Mouse (Mus musculus) embryonic facial prominence, embryonic 15.5 days (tissue): ENCODE data around the gene Cideb. TPM values are rescaled to one million over a fixed set of nuclear protein-coding genes. Genes with fewer than 3 reads are reported as not detected.

Experiments used
- ATAC-seq: fragments of 200-750 bp; cut with Nextera tagmentation; 2 replicates; pipeline ENCODE4 v1.8.0; 2017; ENCODE audit warnings: low read depth, moderate TSS enrichment; ENCODE audit not compliant: insufficient number of reproducible peaks, low FRiP score, low TSS enrichment
- H3K27ac ChIP-seq: fragments of 300-500 bp; sonication (generic); replicated peaks from 2 replicates; pipeline ENCODE4 v1.5.1; 2015; ENCODE audit warnings: mild to moderate bottlenecking, inconsistent platforms
- H3K27me3 ChIP-seq: fragments of 300-500 bp; sonication (generic); 2 replicates; pipeline ENCODE4 v1.6.1; 2015; ENCODE audit warnings: inconsistent platforms
- H3K36me3 ChIP-seq: fragments of 300-500 bp; sonication (generic); 2 replicates; pipeline ENCODE4 v1.6.1; 2015; ENCODE audit warnings: mild to moderate bottlenecking, inconsistent platforms
- H3K4me1 ChIP-seq: fragments of 300-500 bp; sonication (generic); 2 replicates; pipeline ENCODE4 v1.6.1; 2015; ENCODE audit warnings: inconsistent platforms
- H3K4me2 ChIP-seq: fragments of 300-500 bp; sonication (generic); replicated peaks from 2 replicates; pipeline ENCODE4 v1.6.1; 2015; ENCODE audit warnings: mild to moderate bottlenecking, inconsistent platforms
- H3K4me3 ChIP-seq: fragments of 300-500 bp; sonication (generic); replicated peaks from 2 replicates; pipeline ENCODE4 v1.5.1; 2015; ENCODE audit warnings: mild to moderate bottlenecking, inconsistent platforms
- H3K9ac ChIP-seq: fragments of 300-500 bp; sonication (generic); 2 replicates; pipeline ENCODE4 v1.6.1; 2015; ENCODE audit warnings: inconsistent platforms
- H3K9me3 ChIP-seq: fragments of 300-500 bp; sonication (generic); replicated peaks from 2 replicates; pipeline ENCODE4 v1.6.1; 2016; ENCODE audit warnings: inconsistent platforms
- WGBS: fragments of 180-500 bp; shearing (Covaris S2); methylation state at CpG from one replicate; pipeline ENCODE4 v1.1.7; 2015; 5-methylcytosine and 5-hydroxymethylcytosine counted together
- polyA plus RNA-seq: library from polyadenylated mRNA; unstranded; fragments of >200 nt; fragmentation: Nextera tagmentation; extraction: Ambion mirVana; gene quantifications from 2 replicates; pipeline ENCODE4 v1.2.1, GENCODE M21; 2015

Cideb gene
- polyA plus RNA-seq, 1 experiment from 2014 or later, result 0.60 TPM

GRCm38 (mm10) chr14:55735758-55736157 lies 22.5 kb downstream of the Cideb start:
- Histone ChIP-seq H3K9ac (no peak overlapping the region), H3K4me3 (no peak overlapping the region), H3K9me3 (no peaks in the 10 kb centered on the region), H3K27me3 (no peaks in the 10 kb centered on the region; the same call in 1 of the 2 replicates), H3K4me2 (no peak overlapping the region), H3K4me1 (no peaks in the 10 kb centered on the region), H3K36me3 (peaks cover 28% of the 10 kb centered on the region), H3K27ac (no peak overlapping the region)
- no peak for ATAC-seq
- 83% methylated on average over 4 of the region's 4 CpGs for WGBS

DNA sequence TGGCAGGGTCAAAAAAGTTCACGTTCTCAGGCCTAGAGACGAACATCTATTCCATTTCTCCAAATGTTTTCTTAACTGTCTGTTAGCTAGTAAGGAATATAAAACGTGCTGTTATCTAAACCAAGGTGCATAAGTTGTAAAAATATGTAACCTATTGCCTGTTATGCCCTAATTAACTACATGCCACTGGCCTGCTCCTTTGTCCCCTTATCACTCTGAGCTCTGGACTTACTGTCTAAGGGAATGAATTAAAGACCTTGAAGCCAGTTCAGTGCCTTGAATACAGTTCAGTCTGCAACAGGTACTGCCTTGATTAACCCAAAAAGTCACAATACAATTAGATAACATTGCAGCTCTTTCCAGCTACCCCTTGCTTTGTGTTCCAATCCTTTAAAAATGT lies 22.9 kb downstream of the Cideb start:
- H3K27me3 ChIP-seq, result no peaks in the 10 kb centered on the region; the same call in 1 of the 2 replicates
- ATAC-seq, result no peak

DNA sequence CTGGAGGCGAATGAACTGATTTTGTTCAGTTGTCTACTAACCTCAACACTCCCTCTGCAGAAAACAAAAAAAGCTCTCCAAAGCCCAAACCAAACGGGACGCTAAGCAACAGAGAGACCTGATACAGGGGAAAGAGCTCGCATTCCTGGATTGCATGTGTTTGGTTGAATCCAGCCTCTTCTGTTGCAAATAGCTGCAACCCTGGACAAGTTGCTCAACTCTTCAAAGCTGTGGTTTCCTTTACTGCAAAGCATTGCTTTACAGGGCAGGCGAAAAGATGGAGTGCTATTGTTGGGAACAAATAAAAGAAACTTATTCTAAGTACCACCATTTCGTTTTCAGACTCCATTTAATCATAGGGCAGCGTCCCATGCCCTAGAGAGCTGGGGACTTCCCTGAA lies 23.4 kb downstream of the Cideb start:
- Histone ChIP-seq H3K9me3 (no peaks in the 10 kb centered on the region), H3K36me3 (peaks cover 21% of the 10 kb centered on the region), H3K9ac (no peak overlapping the region), H3K27me3 (no peaks in the 10 kb centered on the region; the same call in 1 of the 2 replicates), H3K4me3 (no peak overlapping the region), H3K4me1 (no peaks in the 10 kb centered on the region), H3K4me2 (no peak overlapping the region), H3K27ac (no peak overlapping the region)
- ATAC-seq, result no peak
- WGBS, result 68% methylated on average over 7 of the region's 7 CpGs

More for the DNA sequence above, 22.9 kb downstream of the Cideb start:
- Histone ChIP-seq H3K4me1 (no peaks in the 10 kb centered on the region), H3K9me3 (no peaks in the 10 kb centered on the region), H3K9ac (no peak overlapping the region), H3K36me3 (peaks cover 24% of the 10 kb centered on the region), H3K4me2 (no peak overlapping the region), H3K27ac (no peak overlapping the region), H3K4me3 (no peak overlapping the region)
- WGBS, result 61% methylated on average over 3 of the region's 3 CpGs

GRCm38 (mm10) chr14:55733889-55734288 lies 24.4 kb downstream of the Cideb start:
- WGBS, result 68% methylated on average over 10 of the region's 10 CpGs
- Histone ChIP-seq H3K27ac (no peak overlapping the region), H3K27me3 (no peaks in the 10 kb centered on the region; the same call in 1 of the 2 replicates), H3K4me1 (no peaks in the 10 kb centered on the region), H3K4me2 (no peak overlapping the region), H3K9me3 (no peaks in the 10 kb centered on the region), H3K36me3 (peaks cover 11% of the 10 kb centered on the region), H3K4me3 (no peak overlapping the region), H3K9ac (no peak overlapping the region)
- no peak for ATAC-seq

GRCm38 (mm10) chr14:55730531-55731032 lies 27.7 kb downstream of the Cideb start:
- WGBS, result 75% methylated on average over 7 of the region's 7 CpGs
- Histone ChIP-seq H3K27me3 (no peaks in the 10 kb centered on the region; the same call in 1 of the 2 replicates), H3K9me3 (no peaks in the 10 kb centered on the region), H3K9ac (no peak overlapping the region), H3K27ac (no peak overlapping the region), H3K4me2 (no peak overlapping the region), H3K4me1 (no peaks in the 10 kb centered on the region), H3K36me3 (no peaks in the 10 kb centered on the region), H3K4me3 (no peak overlapping the region)
- no peak for ATAC-seq

DNA sequence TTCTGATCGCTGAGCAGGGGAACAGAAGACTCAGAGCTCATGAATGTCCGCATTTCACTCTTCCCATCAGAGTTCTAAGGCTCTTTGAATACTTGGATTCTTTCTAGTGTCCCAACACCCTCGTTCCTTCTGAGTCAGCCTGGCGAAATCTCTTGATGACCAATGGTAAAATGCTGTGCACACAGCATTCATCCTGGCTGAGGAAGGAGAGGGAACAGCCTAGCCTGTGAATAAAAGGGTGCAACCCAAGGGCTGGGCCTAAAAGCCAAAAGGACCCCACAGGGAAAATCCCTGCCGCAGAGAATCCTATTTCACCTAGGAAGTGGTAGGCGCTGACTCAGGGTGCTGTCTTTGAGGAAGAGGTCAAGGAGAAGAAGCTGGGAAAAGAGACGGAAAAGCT lies 28.1 kb downstream of the Cideb start:
- ATAC-seq, result no peak
- Histone ChIP-seq H3K9ac (no peak overlapping the region), H3K4me1 (no peaks in the 10 kb centered on the region)

GRCm38 (mm10) chr14:55727889-55728685 lies 30.2 kb downstream of the Cideb start:
- WGBS, result 67% methylated on average over 8 of the region's 8 CpGs
- no peak overlapping the region for H3K27ac ChIP-seq

More for the DNA sequence above, 28.1 kb downstream of the Cideb start:
- Histone ChIP-seq H3K36me3 (no peaks in the 10 kb centered on the region), H3K27ac (no peak overlapping the region), H3K4me3 (no peak overlapping the region), H3K27me3 (no peaks in the 10 kb centered on the region; the same call in 1 of the 2 replicates), H3K4me2 (no peak overlapping the region), H3K9me3 (no peaks in the 10 kb centered on the region)
- WGBS, result 76% methylated on average over 7 of the region's 7 CpGs

GRCm38 (mm10) chr14:55726261-55726660 lies 32.0 kb downstream of the Cideb start:
- no peaks in the 10 kb centered on the region for H3K36me3 ChIP-seq
- no peak overlapping the region for H3K4me2 ChIP-seq
- no peak overlapping the region for H3K4me3 ChIP-seq
- no peaks in the 10 kb centered on the region for H3K9me3 ChIP-seq
- peaks cover 11% of the 10 kb centered on the region; the same call in 1 of the 2 replicates for H3K4me1 ChIP-seq
- no peaks in the 10 kb centered on the region; the same call in 1 of the 2 replicates for H3K27me3 ChIP-seq
- no peak overlapping the region for H3K27ac ChIP-seq
- no peak overlapping the region for H3K9ac ChIP-seq
- ATAC-seq, result no peak

More at GRCm38 (mm10) chr14:55727889-55728685, 30.2 kb downstream of the Cideb start:
- no peak overlapping the region for H3K4me2 ChIP-seq
- no peak overlapping the region for H3K4me3 ChIP-seq
- ATAC-seq, result no peak
- no peaks in the 10 kb centered on the region for H3K9me3 ChIP-seq
- no peak overlapping the region; the same call in 1 of the 2 replicates for H3K9ac ChIP-seq
- H3K4me1 ChIP-seq, result 0 out of 2 replicates have a peak, but pooled peaks cover 7% of the 10 kb centered on the region
- no peaks in the 10 kb centered on the region for H3K36me3 ChIP-seq
- H3K27me3 ChIP-seq, result no peaks in the 10 kb centered on the region; the same call in 1 of the 2 replicates

DNA sequence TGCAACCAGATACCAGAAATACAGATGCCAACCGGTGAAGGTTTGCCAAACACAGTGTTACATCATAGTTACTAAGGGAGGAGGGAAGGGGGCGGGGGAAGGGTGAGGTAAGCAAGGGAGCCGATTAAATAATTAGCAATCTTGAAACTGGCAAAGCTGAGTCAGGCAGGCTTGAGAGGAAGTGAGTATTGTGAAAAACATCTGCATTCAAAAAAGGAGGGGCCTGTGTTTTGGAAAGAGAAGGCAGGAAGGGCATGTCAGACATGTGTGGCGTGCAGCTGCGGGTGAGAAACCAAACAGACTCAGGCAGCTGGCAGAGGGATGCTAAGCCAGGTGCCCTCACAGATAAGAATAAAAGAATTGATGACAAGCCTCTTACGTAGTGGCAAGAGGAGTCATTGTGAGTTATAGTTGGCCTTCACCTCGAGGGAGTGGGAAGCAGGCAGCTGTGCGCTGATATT lies 33.8 kb downstream of the Cideb start:
- ATAC-seq, result no peak
- Histone ChIP-seq H3K9ac (no peak overlapping the region), H3K27ac (no peak overlapping the region; the same call in 1 of the 2 replicates), H3K9me3 (no peaks in the 10 kb centered on the region), H3K4me3 (no peak overlapping the region), H3K36me3 (peaks cover 8% of the 10 kb centered on the region; the same call in 1 of the 2 replicates), H3K4me2 (no peak overlapping the region), H3K4me1 (peaks cover 16% of the 10 kb centered on the region; the same call in 1 of the 2 replicates), H3K27me3 (no peaks in the 10 kb centered on the region)
- WGBS, result 45% methylated on average over 8 of the region's 8 CpGs

DNA sequence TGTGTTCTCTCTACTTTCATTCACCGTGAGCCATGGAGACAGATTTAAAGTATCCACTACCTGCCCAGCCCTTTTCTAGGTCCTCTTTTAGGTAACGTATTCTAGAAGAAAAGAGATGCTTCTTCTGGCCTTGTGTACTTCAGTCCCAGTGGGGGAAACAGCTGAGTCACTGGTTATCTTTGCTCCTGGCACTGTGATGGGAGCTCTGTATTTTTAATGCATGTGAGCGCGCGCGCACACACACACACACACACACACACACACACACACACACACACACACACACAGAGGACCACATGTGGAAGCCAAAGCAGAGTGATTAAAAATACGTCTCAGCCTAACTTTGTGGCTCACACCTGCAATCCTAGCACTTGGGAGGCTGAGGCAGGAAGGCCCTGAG lies 34.8 kb downstream of the Cideb start:
- H3K27me3 ChIP-seq, result no peaks in the 10 kb centered on the region
- H3K9me3 ChIP-seq, result no peaks in the 10 kb centered on the region
- H3K36me3 ChIP-seq, result peaks cover 18% of the 10 kb centered on the region
- 93% methylated on average over 7 of the region's 7 CpGs for WGBS
- no peak overlapping the region for H3K4me2 ChIP-seq
- no peak overlapping the region for H3K9ac ChIP-seq
- ATAC-seq, result no peak
- no peak overlapping the region for H3K4me3 ChIP-seq
- H3K27ac ChIP-seq, result no peak overlapping the region
- peaks cover 16% of the 10 kb centered on the region; the same call in 1 of the 2 replicates for H3K4me1 ChIP-seq

GRCm38 (mm10) chr14:55722438-55722945 lies 35.8 kb downstream of the Cideb start:
- peaks cover 16% of the 10 kb centered on the region; the same call in 1 of the 2 replicates for H3K4me1 ChIP-seq
- 49% methylated on average over 8 of the region's 8 CpGs for WGBS

More at GRCm38 (mm10) chr14:55722438-55722945, 35.8 kb downstream of the Cideb start:
- Histone ChIP-seq H3K4me2 (peak overlapping the region; percentile 75), H3K27ac (0 out of 2 replicates have a peak overlapping the region, but pooled peaks have one; percentile 83), H3K4me3 (peak overlapping the region; percentile 93), H3K9ac (no peak overlapping the region), H3K9me3 (no peaks in the 10 kb centered on the region), H3K36me3 (peaks cover 23% of the 10 kb centered on the region), H3K27me3 (no peaks in the 10 kb centered on the region)
- ATAC-seq, result no peak
